Mouse (Mus musculus) fibroblast of lung, adult 2 months (primary cell): ENCODE measurements around the gene Gucy2f.
"Not testable (repeated sequence)": the region's sequence is repeated elsewhere in the genome, so short reads cannot be mapped to it uniquely, and the experiment has no call there.

ENCODE experiments used
- DNase-seq: peaks from one replicate; pipeline ENCODE4 v3.0.0-alpha.2; 2011; ENCODE audit warnings: low read depth

Gucy2f gene

DNA sequence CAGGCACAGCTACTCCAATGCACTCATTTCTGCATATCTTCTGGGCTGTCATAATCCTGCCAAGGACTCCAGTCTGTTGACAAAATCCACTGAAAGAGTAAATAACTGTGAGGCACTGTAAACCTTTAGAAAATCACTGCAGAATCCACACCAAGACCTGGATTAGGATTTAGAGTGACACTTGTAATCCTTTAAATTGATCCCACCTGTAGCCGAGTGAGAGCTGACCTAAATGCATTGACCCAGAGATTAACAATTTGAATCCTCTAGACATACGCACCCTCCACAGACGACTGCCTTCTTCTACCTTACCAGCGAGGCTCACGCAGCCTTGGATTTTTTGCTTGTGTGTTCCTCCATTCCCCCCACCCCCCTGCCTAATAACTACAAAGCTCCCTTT, at the start of gene Gucy2f:
Gene Gucy2f, minus strand, starts transcription at position 101 of the 400 bp plus-strand sequence.
- DNase-seq = no peak

DNA sequence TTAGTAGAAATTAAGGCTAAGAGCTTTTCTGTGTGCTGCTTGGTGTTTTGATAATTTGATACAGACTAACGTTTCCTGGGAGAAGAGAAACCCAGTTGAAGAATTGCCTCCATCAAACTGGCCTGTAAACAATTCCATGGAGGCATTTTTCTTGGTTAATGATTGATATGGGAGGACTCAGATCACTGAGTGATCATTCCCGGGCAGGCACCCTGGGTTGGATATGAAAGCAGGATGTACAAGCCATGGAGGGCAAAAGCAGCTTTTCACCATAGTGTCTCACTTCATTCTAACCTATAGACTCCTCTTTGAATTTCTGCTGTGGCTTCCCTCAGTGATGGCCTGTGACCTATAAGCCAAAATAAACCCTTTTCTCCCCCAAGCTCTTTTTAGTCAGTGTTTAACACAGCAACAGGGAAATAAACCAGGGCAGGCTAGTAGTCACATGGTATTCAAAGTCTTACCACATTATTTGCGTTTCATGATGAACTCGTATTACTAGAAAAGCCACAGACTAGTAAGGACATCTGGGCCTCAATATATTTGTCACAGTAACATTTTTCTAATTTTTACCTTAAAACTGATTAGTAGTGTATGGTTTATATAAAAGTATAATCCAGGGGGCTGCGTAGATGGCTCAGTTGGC, 49.1 kb upstream of the Gucy2f start:
- DNase-seq = no peak

DNA sequence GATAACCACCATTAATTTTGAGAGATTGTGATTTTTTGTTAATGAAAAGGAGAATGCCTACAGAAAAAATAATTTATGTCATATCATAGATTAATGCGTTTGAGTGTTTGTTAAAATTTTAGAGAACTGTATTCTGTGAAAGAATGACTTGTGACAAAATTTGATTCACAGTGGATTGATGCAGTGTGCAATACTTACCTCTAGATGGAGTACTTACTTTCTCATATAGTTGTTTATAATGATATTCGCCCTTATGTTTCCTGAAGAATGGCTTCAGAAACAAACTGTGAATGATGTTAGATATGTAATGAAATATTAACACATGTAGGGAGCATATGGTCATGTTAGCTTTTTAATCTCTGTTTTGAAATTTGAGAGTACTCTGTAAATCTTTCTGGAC, 40.4 kb upstream of the Gucy2f start:
- no peak for DNase-seq

DNA sequence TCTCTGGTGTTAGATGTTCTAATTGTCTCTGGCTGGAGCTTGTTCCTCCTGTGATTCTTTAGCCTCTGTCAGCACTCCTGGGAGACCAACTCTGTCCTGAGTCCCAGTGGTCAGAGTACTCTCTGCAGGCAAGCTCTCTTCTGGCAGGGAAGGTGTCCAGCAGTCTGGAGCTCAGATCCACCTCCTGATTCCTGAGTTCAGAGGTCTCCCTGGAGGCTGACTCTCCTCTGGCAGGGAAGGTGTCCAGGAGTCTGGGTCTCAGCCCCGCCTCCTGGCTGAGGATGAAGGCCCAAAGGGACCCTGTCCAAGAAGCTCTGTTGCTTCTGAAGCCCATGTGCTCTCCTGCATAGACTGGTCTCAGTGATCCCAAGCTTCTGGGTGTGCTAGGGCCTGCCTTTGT, 39.4 kb upstream of the Gucy2f start:
- not testable (repeated sequence) for DNase-seq

DNA sequence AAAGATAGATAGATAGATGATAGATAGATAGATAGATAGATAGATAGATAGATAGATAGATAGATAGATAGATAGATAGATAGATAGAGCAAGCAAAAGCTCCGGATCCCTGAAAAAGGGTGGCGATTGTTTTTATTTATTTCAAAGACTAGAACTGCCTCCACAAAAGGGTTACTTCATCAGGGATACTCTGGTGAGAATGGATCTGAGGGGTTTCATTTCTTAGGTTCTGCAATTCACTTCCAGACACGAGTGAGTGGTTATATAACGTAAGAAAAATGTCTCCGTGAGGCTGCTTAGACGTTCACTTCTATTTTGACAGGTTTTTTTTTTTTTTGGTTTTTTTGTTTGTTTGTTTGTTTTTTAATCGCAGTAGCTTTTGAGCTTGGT, 32.0 kb upstream of the Gucy2f start:
- DNase-seq = no peak

DNA sequence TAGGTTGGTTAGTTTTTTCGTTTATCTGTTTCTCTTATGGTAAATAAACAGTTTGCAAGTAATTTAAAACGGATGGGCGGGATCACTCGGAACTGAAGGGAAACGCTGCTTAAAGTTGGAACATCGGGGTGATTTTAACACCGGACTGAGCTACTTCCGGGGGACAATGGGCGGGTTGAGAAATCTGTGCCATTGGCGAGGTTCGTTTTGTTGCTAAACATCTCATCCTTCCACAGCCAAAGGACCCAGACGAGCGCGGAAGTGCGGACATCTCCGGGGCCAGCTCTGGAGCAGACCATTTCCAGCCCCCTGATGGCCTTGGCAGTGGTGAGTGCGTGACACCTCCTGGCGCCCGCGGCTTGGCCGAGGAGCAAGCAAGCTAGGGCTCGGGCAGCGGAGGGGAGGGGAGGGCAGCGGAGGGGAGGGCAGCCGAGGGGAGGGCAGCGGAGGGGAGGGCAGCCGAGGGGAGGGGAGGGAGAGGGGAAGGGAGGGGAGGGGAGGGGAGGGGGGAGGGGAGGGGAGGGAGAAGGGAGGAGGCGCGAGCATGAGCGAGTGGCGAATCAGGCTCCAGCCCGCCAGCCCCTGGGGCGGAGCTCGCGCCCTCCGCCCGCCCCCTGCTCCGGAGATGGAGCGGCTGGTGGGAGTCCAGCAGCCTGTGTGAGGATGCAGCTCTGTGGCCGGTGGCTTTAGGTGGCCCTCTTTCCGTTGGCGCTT, 31.5 kb upstream of the Gucy2f start:
- peak; percentile 66 for DNase-seq

DNA sequence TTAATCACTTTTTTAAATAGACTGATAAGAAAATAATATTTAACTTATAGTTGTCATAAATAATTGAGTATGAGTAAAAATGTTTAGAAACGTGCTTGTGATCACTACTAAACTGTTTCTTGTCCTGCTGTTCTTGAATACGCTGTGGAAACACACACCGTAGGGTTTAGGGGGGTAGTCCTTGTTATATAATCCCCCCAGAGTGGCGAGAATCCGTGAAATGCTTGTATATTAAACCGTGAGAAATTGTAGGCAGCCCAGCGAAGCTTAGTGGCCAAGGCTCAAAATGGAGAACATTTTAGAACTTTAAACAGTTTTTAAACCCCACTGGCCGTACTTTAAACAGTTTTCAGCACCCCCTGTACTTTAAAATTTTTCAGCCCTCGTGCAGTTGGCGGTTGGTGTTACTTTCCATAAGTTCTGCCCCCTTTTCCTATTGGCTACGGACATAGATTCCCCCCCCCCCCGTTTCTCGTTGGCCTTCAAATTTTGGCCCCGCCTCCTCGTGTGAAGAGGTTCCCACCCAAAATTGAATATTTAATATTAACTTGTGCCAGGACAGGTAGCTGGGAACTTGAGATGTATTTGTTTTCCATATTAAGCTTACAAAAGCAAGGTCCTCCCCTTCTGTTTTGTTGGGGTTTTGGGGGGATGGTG, 30.8 kb upstream of the Gucy2f start:
- DNase-seq = no peak

DNA sequence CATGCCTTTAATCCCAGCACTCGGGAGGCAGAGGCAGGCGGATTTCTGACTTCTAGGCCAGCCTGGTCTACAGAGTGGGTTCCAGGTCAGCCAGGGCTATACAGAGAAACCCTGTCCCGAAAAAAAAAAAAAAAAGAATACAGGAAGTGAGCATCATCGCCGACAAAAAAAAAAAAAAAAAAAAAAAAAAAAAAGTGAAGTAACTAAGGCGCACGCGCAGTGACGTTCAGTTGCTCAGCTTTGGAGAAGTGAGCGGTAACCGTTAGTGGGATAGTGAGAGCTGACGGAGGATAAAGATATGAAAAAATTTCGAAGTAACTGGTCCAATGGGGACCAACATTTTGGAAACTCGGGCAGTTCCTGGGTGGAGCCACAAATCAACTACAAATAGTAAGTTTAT, 29.8 kb upstream of the Gucy2f start, which contains the start of gene Nxt2:
Gene Nxt2, plus strand, starts transcription at position 229 of the 400 bp plus-strand sequence.
- no peak for DNase-seq

DNA sequence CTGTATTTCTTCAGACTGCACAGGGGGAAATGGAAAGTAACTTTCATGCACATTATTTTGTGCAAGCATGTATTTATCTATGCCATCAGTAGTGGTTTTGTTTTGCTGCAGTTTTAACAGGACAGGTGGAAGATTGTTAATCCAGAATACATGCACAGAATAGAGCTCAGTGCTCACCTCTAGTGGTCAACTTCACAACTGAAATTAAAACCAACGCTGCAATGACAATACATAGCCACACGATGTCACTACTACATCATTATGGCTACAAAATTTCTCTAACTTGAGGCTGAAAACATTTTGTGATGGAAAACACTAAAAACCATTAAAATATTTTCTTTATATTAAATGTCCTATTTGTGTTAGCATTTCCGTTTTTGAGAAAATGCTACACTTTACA, 3.6 kb upstream of the Gucy2f start:
- peak; percentile 27 for DNase-seq

DNA sequence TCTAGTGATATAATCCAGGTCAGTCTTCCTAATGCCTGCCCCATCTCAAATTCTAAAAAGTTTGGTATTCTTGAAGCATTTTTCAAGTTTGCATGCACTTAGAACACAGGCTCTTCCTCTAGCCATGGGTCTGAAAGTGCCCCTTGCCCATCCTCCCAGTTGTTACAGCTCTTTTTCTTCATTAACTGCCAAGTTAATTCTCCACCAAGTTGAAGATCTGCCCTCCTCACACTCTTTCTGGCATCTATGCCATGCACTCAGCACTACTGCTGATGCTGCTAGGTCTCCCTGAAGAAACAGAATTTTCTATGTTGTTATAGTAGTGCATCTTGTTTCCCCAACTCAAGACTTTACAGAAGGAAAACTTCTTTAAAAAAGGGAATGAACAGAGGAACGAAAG, 1.2 kb downstream of the Gucy2f start:
- DNase-seq = no peak

DNA sequence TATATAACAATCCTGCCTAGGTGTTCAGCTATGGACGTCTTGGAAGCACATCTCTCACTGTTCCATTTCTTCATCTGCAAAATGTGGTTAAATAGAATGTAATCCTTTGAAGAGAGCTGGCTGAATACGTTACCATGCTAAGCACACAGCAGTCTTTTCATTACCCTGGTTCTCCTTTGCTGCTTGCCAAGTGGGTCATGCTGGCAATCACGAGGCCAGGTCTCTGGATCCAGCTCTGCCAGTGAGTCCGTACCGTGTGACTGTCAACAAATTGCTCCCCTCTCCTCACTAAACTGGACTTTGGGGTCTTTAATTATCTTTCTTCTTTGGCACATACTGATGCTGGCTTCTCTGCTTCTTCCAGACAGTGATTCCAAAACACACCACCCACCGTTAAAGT, 2.3 kb downstream of the Gucy2f start:
- no peak for DNase-seq

DNA sequence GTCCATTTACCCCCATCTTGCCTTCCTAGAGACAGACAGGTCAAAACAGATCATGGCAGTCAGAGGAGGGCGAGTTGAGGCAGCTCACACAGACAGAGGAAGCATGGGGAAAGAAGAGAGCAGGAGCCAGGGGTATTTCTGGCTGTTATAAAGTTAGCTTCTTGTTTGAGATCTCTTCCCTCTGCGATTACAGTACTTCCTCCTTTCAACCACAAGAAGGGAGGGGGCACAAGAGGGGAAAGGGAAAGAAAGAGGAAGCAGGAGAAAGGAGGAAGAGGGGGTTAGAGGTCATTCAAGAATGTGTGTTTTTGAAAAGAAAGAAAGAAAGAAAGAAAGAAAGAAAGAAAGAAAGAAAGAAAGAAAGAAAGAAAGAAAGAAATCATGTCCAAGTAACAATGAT, 6.4 kb downstream of the Gucy2f start:
- DNase-seq = no peak

DNA sequence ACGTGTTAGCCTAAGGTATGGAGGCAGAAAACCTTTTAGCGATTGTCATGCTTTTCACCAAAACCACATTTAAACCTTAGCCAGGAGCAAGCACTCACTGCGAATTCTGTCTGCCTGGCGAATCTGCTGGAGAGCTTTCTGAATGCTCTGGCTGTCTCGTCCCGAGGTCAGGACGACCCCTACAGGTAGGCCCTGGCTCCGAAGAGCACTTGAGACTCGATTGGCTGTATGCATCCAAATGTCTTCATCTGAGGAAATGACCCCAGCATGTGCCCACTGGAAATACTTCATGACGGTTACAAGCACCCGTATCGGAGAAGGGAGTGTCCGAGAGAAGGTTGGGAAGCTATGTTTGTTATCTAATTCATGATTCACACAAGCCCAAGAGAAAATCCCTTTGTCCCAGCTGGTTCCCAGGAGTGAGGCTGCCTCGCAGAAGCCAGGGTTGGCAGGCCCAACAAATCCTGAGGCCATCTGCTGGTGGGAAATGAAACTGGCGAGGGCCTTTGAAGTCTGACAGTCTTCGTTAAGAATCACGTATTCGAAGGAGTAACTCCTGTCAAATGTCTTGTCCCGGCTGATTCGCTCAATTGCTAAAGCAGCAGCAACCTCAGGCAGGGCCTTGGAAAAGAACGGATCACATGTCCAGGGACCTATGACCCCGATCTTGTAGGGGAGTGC, 7.6 kb downstream of the Gucy2f start:
- no peak for DNase-seq

DNA sequence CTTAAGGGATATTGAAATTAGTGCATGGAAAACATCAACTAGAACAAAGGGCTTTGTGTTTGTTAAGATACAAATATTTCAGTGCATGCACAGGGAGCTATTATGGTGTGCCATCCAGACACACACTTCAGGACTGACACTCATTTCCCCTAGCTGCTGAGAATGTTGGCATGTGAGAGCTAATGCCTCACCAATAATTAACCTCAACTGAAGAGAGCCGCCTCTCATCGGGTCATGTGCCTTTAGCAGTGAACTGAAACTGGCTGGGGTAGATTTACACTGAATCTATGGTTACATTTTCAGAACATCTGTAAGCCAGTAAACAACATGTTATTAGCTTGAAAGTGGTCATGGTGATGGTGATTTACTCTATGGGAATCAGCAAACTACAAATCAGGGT, 14.7 kb downstream of the Gucy2f start:
- no peak for DNase-seq

DNA sequence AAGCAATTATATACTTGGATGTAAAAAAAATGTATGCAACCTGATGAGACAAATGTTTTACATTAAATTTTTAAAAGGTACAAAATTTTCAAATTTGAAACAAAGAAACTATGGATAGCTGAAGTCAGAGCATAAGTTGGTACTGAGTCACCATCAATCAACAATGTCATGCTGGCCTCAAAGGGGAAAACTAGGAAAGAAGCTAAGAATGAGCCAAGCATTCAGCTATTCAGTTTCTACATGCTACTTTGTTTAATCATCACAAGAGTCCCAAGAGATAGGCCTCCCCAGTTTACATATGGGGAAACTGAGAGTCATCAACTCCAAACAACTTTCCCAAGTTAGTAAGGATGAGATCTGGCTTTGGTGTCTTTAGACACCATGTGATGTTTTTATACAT, 19.8 kb downstream of the Gucy2f start:
- no peak for DNase-seq

DNA sequence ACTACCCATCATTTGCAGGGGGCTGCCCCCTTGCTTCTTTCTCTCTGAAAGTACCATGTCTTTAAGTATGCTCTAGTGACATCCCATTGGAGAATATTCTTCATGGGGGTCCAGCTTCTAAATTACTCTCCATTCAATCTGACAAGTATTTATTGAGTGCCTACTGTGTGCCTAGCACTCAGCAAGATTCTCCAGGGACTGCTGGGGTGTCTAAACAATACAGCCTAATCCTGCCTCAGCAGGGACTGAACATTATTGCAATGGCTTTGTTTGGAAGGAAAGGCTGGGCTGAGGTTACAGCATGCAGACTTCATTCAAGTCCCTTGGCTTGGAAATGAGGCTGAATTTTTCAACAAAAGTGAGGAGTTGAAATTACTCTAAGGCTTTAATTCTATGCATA, 81.0 kb downstream of the Gucy2f start:
- no peak for DNase-seq

DNA sequence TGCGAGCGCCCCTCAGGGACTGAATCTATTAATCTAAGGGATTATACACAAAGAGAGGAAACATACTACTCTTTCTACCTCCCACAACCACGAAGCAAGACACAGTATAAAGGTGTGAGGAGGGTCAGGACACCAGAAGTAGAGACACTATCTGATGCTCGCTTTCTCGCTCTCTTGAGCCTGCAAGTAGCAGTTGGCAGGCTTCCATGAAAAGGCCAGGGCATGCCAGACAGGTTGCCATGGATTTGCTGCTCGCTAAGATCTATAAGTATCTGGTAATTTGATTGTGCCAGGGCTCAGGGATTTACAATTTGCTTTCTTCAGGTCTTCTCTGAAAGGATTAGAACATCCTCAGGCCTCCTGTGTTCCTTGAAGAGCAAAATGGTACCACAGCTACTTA, 85.5 kb downstream of the Gucy2f start:
- no peak for DNase-seq

DNA sequence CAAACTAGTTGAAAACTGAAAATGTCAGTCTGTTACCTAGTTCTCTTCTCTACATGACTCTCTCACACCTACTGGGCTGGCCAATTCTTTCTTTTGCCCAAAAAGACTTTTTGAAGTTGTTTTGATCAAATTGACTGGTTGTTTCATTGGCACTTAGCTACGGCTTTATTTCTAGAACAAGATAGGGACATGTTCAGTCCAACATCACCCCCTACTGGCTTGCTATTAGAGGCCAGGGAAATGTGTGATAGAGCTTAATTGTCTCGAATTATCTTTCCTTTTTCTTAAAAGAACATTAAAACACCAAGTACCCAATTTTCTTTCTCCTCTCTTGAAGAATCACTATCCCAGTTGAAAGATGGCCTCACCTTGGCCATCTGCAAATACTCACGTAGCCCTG, 99.8 kb downstream of the Gucy2f start:
- DNase-seq = no peak

DNA sequence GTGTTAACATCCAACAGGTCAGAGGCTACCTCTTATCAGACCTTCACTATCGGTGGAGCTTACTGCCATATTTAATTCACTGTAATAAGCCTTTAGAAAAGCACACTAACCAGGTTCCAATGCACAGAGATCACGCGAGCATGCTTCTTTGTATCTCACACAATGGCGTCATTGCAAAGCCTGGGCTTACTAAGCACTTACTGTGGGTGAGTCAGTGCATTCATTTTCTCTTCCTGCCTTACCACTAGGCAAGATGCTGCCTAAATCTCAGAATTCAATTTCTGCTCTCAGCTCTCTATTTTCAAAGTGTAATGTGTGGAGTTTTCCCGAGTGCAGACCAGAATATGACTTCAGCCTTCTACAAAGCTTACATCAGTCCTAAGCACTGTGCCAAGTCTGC, 101.2 kb downstream of the Gucy2f start:
- DNase-seq = no peak

DNA sequence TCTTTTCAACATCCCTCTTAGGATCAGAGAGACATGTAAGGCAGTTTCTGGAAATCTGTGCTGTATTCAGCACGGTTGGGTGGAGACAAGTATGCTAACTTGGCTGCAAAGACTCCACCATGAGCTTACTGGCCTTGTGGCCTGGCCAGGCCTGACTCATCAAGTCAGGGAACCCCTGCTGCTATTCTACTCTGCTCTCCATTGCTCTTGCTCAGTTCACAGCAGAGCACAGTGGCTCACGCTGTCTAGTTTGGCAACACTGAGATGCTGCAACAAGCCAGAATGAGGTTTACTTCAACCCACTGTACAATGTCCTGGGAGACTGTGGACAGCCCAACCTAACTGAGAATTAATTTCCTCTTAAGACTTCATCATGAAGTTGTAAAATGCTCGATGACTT, 134.1 kb downstream of the Gucy2f start:
- DNase-seq = peak; percentile 46
